Mouse (Mus musculus): ENCODE data around the gene Uchl3.

Gene Uchl3

DNA sequence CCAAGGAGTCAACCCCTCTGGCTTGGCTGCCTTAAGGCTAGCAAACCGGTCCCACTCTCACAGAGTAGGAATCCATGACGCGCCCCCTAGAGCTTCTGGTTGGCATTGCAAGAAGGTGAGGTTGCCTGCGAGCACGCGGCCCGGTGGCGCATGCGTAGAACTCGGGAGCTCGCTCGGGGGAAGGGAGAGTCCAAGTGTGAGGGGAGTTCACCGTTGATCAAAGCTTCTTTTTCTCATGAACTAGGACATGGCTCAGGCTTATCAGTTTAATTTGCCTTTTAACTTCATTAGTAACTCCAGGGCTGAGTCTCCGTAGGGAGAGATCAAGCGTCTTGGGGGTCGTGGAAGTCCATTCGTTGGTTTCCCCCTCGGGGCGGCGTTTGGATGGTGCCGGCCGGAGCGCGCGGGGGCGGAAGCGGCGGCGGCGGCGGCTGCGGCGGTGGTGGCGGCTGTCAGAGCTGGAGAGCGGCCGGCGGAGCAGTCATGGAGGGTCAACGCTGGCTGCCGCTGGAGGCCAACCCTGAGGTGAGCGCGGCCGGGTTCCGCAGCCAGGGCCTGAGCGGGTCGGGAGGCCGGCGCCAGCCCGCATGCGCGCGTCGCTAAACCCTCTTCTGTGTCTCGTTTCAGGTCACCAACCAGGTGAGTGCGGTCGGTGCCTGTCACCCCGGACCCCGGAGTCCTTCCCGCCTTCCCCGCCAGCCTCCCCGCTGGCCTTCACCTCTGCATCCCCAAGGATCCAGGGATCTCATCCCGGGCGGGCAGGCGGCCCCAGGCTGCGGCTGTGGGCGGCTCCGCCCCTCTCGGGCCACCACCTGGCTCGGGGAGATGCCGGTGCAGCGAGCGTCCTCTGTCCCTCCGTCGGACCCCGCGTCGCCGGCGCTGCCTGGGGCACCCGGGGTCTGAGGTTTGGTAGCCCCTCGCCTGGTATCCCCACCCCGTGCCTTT, at the start of gene Uchl3:
Gene Uchl3, plus strand, starts transcription at position 387 of the 945 bp plus-strand sequence.
- DNase-seq (ENCODE audit: low read depth, low spot score) = peak; percentile 92

DNA sequence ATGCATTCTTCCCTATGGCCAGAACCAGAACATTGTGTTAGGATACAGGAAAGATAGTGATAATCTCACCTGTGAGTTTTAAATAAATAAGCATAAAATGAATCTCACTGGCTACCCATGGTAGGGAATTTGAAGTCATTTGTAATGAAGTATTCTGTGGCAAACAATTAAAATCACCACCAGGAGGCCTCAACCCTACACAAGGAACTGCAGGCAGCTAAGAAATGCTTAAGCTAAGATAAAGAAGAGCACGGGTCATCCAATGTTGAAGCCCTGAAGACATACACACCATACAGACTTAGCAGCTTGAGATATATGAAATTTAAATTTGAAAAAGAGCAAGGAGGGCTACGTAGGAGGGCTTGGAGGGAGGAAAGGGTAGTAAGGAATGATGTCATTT, 47.9 kb upstream of the Uchl3 start:
- no peak for DNase-seq (ENCODE audit: low read depth, low spot score)

DNA sequence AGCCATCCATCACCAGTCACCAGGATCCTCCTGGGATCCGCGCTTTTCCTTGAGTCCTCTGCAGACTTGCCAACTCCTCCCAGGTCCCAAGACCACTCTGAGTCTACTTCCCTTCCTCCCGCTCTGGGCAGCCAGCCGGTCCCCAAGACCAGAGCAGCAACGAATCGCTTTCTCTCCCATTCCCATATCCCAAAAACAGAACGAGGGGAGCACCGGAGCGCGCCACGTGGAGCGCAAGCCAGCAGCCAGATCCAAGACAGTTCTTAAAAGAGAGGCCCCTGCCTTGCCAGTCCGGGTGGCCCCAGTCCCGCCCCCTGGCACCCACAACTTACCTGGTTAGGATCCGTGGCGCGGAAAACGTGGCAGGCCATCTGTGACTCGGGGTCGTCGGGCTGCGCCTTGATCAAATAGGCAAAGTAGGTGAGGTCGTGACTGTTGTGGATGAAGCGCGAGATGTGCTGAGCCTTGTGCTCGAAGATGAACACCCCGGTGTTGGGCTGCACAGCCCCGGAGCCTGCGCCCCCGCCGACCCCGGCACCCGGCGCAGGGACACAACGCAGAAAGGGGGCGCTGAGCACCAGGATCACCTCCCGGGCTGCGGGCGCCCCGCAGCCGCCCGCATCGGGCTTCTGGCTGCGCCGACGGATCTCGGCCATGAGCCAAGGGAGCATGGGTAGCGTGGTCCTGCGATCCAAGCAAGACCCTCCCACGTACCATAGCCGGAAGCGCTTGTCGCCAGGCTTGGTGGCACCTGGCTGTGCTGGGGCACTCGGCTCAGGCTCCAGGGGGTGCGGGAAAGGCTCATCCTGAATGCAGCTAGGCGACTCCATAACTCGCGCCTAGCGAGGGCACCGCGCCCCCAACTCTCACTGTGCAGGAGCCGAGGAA, 45.9 kb upstream of the Uchl3 start:
- DNase-seq (ENCODE audit: low read depth, low spot score) = no peak

DNA sequence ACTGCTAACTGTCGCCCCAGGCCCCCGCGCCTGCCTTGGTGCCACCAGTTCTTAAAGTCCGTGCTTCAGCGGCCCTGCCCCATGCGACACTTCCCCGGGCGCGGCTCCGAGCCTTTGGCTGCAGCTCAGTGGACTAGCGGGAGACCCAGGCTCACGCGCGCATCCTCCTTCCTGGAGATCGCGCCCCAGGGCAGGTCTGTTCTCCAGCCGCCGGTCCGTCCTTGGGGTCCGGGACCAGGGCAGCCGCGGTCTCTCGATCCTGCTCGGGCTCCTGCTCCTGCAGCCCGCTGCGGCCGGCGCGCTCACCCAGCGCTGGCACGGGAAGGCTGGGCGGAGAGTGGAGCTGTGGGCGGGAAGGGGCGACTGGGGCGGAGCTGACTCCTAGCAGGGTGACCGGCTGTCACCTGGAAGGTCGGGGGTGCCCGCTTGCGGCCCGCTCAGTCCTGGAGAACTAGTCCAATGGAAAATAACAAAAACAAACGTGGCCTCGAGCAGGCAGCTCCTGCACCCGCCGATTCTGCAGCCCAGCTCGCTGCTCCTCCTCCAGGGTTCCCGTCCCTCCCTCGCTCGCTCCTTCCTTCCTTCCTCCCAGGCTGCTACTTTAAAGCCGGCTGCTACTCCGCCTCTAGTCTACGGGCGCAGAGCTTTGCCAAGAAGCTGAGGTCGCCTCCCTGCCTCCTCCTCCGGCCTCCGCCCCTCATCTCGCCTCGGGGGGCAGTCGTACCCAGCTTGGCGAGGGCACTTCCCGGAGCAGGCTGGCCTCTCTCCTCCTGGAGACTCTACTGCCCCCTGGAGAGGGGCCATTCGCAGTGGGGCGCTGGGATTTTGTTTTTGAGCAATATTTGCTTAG, 45.0 kb upstream of the Uchl3 start, which contains the start of gene Tbc1d4:
Gene Tbc1d4, minus strand, starts transcription at position 673 of the 850 bp plus-strand sequence.
- DNase-seq (ENCODE audit: low read depth, low spot score) = no peak

DNA sequence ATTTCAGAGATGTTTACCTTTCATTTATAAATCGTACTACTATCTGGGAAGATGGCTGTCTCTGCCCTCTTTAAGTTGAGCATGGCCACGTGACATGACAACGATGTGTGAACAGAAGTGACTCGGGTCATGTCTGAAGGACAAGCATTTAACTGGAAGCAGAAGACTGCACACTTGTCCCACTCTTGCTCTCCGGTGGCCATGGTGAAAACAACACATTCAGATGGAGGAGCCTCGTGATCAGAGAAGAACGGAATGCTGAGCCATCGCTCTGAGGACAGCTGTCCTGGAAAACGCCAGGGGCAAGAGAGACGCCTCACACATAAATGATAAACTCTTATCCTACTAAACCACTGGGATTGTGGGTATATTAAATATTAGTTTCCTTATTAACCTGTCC, 43.1 kb upstream of the Uchl3 start:
- no peak for DNase-seq (ENCODE audit: low read depth, low spot score)

DNA sequence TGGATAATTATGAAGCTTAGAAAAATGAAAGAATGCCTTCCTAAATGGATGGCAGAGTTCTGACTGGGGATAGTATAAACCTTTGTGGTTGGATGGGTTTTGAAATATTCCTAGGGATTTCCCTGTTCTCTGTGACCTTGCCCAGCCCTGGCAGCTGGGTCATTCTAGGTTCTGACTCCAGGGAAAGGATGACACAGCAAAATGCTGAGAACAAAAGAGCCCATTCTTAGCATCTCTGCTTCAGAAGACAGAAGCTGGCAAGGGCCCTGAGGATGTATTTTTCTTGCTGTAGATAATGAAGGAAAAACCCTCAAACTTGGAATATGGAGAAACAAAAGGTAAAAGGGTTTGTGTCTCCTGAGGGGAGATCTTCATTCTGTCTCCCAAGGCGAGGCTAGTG, 40.6 kb upstream of the Uchl3 start:
- DNase-seq (ENCODE audit: low read depth, low spot score) = no peak

DNA sequence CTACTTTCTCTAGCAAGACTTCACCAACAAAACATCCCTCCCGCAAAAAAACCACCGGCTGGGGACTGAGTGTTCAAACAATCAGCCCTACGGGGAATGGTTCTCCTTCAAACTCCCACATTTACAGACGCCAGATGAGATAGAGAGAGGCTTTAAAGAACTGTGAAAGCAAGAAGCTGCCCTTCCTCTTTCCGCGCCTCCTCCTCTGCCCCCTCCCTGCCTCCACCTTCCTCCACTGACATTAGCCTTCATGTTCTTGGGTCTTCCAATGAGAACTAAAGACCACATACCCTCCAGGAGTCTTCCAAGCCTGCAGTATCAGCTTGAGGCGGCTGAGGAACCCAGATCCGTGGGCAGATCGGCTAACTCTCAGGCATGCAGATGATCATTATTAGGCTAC, 37.6 kb upstream of the Uchl3 start:
- no peak for DNase-seq (ENCODE audit: low read depth, low spot score)

DNA sequence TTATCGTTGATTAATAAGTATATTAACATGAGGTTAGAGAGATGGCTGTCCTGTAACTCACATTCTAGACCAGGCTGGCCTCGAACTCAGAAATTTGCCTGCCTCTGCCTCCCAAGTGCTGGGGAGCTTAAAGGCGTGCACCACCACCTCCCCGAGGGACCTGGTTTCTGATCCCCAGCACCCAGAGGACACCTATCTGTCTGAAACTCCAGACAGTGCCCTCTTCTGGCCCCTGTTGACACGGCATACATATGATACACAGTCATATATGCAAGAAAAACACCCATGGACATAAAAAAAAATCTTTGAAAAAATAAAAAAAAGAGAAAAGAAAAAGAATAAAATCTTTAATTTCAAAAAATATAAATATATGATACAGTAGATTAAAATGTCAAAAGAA, 36.1 kb upstream of the Uchl3 start:
- no peak for DNase-seq (ENCODE audit: low read depth, low spot score)

DNA sequence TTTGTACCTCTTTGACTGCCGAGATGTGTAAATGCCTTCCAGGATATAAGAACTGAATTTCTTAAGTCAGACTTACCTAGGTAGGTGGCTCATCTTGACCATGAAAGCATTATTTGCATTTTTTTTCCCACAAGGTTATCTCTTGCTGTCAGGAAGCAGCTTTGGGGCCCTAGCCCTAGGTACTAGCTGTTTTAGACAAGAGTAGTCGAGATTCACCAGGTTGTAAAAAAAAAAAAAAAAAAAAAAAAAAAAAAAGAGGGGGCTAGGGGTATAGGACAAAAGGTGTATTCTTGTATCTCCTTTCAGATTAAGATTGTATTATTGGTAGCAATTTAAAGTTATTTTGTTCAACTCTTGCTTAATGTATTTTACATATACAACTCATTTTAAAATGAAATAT, 23.2 kb upstream of the Uchl3 start:
- DNase-seq (ENCODE audit: low read depth, low spot score) = no peak

DNA sequence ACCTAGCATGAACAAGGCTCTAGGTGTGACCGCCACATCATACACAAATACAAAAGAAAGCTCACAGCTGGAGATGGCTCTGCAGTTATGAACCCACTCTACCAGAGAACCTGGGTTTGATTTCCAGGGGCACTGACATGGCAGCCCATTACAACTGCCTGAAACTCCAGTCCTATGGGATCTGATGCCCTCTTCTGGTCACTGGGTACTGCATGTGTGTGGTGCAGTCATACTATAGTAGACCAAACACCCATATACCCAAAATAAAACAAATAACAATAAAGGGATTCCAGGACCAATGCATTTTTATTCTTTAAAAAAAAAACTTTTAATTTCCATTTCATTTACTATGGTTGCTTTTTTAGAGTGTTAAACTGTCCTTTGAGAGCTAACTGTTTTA, 18.0 kb upstream of the Uchl3 start:
- DNase-seq (ENCODE audit: low read depth, low spot score) = no peak

DNA sequence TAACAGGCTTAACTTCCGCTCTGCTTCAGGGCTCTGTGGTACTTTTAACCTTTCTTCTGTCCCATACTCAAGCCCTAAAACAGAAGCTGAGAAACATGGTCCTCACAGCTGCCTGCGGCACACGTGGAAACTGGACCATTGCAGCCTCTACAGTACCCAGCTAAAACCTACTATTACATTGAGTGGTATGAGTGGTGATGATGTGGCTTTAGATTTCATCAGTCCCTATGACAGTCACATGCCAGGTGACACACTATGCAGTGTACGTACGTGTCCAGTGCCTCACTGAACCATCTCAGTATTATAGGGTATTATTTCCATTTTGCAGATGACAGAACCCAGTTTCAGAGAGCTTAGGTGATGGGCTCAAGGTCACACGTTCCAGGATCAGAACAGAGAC, 16.4 kb upstream of the Uchl3 start:
- no peak for DNase-seq (ENCODE audit: low read depth, low spot score)

DNA sequence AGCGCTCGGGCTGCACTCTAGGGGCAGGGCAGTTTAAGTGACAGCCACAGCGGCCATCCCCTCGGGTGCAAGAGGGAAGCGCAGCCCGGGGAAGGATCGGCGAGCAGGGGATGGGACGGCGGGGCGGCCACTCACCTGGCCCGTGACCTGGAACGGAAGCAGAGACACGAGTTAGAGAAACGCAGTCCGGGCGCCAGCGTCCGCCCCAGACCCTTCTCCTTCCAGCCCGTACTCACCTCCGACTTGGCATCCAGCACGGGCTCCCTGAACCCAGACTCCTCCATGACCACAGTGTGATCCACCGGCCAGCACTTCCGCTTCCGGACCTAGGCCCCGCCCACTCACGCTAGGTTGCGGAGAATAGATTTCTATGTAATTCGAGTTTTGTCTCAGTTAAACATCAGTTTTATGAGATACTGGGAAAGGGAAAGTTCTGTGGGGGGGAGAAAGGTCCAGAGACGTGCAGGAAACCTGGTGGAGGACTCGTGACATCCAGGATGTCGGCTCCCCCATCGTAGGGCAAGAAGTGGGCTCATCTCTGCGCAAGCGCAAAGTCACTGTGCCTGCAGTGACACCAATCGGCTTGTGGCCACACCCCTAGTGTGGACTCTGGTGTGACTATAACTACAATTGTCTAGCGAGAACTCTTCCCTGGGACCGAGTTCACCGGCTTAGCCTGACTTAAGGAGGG, 13.5 kb upstream of the Uchl3 start, which contains the start of gene Commd6:
Gene Commd6, minus strand, starts transcription at position 534 of the 691 bp plus-strand sequence.
- peak; percentile 78 for DNase-seq (ENCODE audit: low read depth, low spot score)

DNA sequence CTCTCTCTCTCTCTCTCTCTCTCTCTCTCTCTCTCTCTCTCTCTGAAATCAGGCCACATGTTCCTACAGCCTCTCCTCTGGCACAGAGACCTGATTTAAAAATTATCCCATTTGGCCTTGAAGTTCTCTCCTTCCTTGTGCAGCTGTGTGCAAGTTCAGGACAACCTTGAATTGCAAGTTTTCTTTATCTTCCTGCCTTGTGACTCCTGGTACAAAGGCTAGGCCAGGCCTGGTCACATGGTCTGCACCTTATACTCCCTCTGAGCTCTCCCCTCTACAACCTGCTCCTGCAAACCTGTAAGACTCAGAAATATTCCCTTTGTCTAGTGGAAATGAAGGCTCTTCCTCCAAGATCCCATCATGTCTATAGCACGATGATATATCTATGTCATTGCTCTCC, 8.8 kb upstream of the Uchl3 start:
- DNase-seq (ENCODE audit: low read depth, low spot score) = no peak

DNA sequence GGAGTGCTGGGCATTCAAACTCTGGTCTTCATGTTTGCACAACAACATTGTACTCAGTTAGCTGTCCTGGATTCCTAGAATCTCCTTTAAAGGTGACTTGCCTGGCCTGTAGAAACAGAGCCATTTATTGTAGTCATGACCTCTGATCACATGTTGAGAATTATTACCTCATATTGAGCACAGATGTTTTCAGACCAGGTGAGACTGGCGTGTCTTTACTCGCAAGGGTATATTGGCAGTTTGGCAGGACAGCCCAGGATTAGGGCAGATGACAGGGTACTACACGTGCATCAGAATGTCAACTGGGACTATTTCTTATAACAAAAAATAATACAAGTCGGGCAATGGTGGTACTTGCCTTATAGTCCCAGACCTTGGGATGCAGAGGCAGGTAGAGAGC, 3.2 kb upstream of the Uchl3 start:
- no peak for DNase-seq (ENCODE audit: low read depth, low spot score)

DNA sequence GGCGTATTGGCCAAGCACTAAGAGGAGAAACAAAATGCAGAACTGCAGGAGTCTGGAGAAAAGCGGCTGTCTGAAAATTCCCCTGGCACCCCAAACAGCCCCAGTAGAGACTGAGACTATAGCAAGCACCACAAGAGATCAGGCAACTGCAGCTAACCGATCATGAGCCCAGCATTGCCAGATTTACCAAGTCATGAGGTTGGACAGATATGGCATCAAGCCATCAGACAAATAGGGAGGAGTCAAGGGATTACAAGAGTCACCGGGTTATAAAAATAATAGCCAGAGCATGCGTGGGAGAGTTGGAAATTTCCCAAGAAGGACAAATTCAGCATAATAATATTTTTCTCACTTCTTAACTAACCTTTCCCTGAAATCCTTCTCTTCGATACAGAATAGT, 1.2 kb upstream of the Uchl3 start:
- DNase-seq (ENCODE audit: low read depth, low spot score) = no peak

DNA sequence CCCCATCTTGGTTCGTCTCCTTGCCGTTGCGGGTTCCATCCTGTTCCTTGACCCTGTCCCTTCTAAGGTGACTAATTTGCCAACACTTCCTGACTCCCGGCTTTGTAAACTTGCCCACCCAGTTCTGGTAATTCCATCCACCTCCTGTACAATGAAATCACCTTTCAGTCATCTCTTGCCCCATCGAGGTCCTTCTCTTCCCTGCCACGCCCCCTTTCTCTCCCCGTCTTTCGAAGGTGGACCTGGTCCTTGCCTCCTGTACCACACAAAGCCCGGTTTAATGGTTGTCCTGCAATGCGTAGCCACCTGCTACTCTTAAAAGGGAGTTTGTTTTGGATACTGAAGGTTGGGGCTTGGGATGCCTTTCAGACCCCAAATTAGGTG, 751 bp downstream of the Uchl3 start:
- no peak for DNase-seq (ENCODE audit: low read depth, low spot score)

DNA sequence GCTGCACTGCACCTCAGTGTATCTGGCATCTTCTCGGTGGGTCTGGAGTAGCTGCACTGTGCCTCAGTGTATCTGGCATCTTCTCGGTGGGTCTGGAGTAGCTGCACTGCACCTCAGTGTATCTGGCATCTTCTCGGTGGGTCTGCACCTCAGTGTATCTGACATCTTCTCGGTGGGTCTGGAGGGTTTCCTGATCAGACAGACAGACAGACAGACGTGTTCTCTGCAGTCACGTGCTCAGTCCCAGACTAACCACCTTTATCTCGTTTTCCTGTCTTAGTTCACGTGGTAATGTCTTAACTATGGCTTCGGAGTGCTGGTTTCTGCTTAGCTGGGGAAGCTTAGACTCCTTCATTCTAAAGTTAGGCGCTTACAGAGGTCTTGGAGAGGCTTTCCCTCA, 2.5 kb downstream of the Uchl3 start:
- DNase-seq (ENCODE audit: low read depth, low spot score) = no peak

DNA sequence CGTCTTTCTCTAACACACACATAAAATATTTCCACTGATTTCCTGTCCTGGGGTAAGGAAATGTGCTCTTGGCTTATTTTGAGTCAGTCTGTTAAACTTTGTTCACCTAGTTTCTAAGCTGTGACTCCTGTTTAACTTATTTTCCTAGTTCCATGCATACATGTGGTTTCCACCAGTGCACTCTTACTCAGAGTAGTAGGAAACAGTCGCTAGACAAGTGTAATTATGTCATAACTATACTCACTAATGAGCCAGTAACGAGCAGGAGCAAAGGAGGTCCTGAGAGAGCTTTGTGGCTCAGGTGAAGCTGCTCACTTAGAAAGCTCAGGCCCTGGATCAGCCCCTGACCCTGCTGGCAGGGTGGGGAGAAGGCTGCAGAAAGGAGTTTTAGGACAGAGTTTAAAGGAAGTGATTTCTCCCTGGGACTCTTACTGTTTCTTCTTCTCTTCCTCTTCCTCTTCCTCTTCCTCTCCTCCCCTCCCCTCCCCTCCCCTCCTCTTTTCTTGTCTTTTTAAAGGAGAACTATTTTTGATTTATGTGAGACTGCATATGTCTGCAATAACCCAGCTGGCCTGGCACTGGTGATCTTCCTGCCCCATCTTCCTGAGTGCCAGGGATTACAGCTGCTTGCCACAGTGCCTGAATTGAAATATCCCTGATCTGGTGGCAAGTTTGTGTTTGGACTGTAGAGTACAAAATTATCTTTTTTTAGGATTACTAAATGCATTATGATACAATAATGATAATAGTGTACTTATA, 8.1 kb downstream of the Uchl3 start:
- DNase-seq (ENCODE audit: low read depth, low spot score) = no peak

DNA sequence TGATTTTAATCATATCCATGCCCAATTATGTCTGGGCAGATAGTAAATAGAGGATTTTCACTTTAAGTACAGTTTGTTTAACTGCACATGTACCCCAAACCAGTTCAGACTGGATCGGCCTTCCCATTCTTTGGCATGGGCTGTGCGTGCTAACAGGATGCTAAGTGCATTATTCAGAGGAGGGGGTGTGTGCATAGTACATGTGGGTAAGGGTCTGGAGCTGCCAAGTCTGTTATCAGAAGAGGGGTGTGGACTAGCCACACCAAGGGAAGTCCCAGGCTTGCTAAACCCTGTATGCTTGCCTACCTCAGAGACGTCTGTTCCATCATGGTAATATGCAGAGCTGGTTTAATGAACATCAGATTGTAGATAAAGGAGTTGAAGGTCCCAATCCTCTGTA, 10.5 kb downstream of the Uchl3 start:
- DNase-seq (ENCODE audit: low read depth, low spot score) = no peak

DNA sequence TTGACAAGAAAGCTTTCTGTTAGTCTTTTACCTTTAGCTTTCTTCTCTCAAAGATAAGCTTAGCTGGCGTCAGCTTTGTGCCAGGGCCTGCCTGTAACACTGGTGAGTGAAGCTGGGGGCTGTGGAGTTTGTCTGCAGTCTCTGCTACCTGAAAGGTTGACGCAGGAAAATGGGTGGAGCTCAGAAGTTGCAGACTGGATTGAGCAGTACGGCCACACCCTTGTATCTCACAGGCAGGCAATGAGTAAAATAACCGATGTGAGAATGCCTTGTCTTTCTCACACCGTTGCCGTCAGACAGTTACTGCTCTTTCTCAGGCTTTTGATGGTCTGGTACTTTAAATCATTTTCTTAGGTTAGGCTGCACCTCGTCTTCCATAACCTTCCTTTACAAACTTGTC, 12.3 kb downstream of the Uchl3 start:
- DNase-seq (ENCODE audit: low read depth, low spot score) = no peak

All from retina, adult 2 months (tissue).